Mouse (Mus musculus): ENCODE data around the gene Nfya.

The Nfya gene

DNA sequence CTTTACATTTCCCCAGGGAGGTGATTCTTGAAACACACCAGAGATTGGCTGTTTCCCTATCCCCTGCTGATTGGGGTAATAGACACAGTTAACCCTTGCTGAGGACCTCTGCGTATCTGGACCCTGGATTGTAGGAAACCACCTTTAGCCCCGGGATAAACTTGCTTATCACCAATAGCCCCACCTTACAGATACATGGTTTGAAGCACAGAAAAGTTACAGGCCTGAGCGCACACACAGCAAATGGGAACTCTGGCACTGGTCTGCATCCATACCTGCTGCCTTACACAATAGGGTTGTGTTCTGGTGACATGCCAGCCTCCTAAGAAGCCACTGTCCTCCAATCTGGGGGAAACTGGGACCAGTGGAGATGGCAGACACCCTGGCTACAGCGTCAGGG is 63.9 kb downstream of the Nfya start:
- no peak for DNase-seq (ENCODE audit: low spot score in 2 of 2)

DNA sequence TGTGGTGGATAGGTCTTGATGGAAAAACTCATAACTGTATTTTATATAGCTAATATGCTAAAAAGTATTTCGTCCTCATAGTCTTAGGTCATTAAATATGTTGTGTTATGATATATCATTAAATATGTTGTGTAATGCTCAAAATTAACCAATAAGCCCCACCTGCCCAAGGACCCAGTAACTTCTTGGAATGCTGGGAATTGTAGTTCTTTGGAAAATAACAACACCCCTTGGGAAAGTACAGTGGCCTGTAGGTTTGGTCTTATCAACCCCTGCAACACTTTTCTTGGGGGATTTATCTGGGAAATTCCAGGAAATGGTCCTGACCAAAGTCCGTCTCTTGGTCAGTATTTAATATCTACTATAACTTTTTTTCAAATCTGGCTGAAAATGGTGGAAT is 66.6 kb downstream of the Nfya start:
- DNase-seq (ENCODE audit: low spot score in 2 of 2): no peak

DNA sequence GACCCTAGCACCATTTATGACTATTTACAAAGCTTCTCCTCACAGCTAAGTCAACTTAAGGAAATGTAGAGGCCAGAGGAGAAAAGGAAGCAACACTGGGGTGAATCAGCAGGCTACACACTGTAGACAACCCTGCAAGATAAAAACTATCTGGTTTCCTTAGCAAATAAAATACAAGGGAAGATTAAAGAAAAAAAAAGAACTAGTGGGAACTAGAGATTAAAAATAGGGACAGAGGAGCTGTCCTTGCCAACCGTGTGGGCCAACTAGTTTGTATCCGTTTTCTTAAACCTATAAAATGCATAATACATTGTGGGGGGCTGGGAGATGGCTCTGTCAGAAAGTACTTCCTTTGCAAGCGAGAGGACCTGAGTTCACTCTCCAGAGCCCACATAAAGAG is 67.8 kb downstream of the Nfya start:
- no peak for DNase-seq (ENCODE audit: low spot score in 2 of 2)

DNA sequence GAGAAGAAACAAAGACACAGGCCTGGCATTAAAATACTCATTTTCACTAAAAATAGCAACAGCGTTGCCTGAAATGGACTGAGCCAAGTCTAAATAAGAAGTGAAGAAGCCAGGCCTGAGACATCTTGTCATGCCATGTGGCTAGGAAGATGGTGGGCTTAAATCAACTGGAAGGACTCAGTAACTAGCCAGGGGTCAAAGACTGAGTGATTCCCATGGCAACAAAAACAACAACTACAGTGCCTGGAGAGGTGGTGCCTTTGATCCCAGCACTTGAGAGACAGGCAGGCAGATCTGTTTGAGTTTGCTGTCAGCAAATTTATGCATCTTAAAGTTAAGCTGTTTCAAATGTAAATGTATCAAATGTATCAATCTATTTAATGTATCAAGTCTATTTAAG is 69.4 kb downstream of the Nfya start:
- DNase-seq (ENCODE audit: low spot score in 2 of 2): no peak
